Mouse (Mus musculus) left cerebral cortex, postnatal 4 days (tissue): Measurements from ENCODE around the gene Polr2e. TPM values are rescaled to one million over a fixed set of nuclear protein-coding genes. Genes with fewer than 3 reads are reported as not detected.

Experiments used
- DNase-seq: peaks from one replicate; pipeline ENCODE4 v3.0.0-alpha.2; 2022
- intact Hi-C: fragments of 180-260 bp; cut with DNase I; formaldehyde crosslinking; loops from one replicate; pipeline ENCODE4 v1.15.1; 2025
- total RNA-seq, 2 experiments: library from RNA; stranded (reverse); gene quantifications; 2 replicates each; pipeline ENCODE4 v1.2.3; 2021

The Polr2e gene
- total RNA-seq, 2 experiments from 2014 or later: 63.9 to 74.2 TPM

GRCm38 (mm10) chr10:80018739-80019297, 20.8 kb downstream of the Polr2e start:
- DNase-seq: no peak
- intact Hi-C loops: no loop called here

GRCm38 (mm10) chr10:80017771-80018170, 21.8 kb downstream of the Polr2e start:
- intact Hi-C loops: no loop called here
- DNase-seq: no peak

- intact Hi-C loops: no loop called here
- DNase-seq: no peak
These were observed 22.2 kb downstream of the Polr2e start for GRCm38 (mm10) chr10:80017361-80017760.

GRCm38 (mm10) chr10:80016931-80017330, 22.7 kb downstream of the Polr2e start:
- intact Hi-C loops: no loop called here
- DNase-seq: no peak

GRCm38 (mm10) chr10:80016511-80016910, 23.1 kb downstream of the Polr2e start, which contains the start of gene Arhgap45:
Arhgap45 (plus strand) TSS chr10:80016653.
- no peak for DNase-seq
- intact Hi-C loops: no loop called here

GRCm38 (mm10) chr10:80015583-80015982, 24.0 kb downstream of the Polr2e start:
- DNase-seq: no peak

GRCm38 (mm10) chr10:80014484-80015290, 24.9 kb downstream of the Polr2e start:
- DNase-seq: no peak
- intact Hi-C loops: no loop called here

More at GRCm38 (mm10) chr10:80015583-80015982, 24.0 kb downstream of the Polr2e start:
- intact Hi-C loops: no loop called here

- intact Hi-C loops: no loop called here
- DNase-seq: no peak
These were observed 26.0 kb downstream of the Polr2e start for GRCm38 (mm10) chr10:80013609-80014008.

GRCm38 (mm10) chr10:80011740-80012139, 27.9 kb downstream of the Polr2e start:
- intact Hi-C loops: no loop called here
- no peak for DNase-seq

- intact Hi-C loops: no loop called here
- no peak for DNase-seq
These were observed 35.3 kb downstream of the Polr2e start for GRCm38 (mm10) chr10:80004233-80004705.

- DNase-seq: no peak
- intact Hi-C loops: no loop called here
These were observed 36.0 kb downstream of the Polr2e start for GRCm38 (mm10) chr10:80003374-80004232.

GRCm38 (mm10) chr10:80002829-80003228, 36.8 kb downstream of the Polr2e start:
- intact Hi-C loops: no loop called here
- DNase-seq: no peak

- no peak for DNase-seq
- intact Hi-C loops: no loop called here
These were observed 37.6 kb downstream of the Polr2e start for GRCm38 (mm10) chr10:80001945-80002344.

GRCm38 (mm10) chr10:79997819-79998218, 41.8 kb downstream of the Polr2e start:
- DNase-seq: peak; percentile 85
- intact Hi-C loops: no loop called here

GRCm38 (mm10) chr10:79997034-79997760, 42.4 kb downstream of the Polr2e start:
- intact Hi-C loops: no loop called here
- peak; percentile 84 for DNase-seq

- DNase-seq: peak; percentile 99
- intact Hi-C loops: no loop called here
These were observed 43.1 kb downstream of the Polr2e start, which contains the start of gene Abca7 for GRCm38 (mm10) chr10:79996272-79997033. Abca7 (plus strand) TSS chr10:79996494.

GRCm38 (mm10) chr10:79995636-79996035, 44.0 kb downstream of the Polr2e start:
- intact Hi-C loops: no loop called here
- DNase-seq: no peak

- intact Hi-C loops: loop anchor here (5.0 kb wide), 1 partner anchor 43 kb away; the partner anchor contains the start of gene Polr2e
- peak; percentile 46 for DNase-seq
These were observed 45.0 kb downstream of the Polr2e start for GRCm38 (mm10) chr10:79994397-79995115.

GRCm38 (mm10) chr10:79991548-79991947, 48.0 kb downstream of the Polr2e start:
- intact Hi-C loops: loop anchor here (5.0 kb wide), 1 partner anchor 46 kb away; the partner anchor contains the start of gene Polr2e
- no peak for DNase-seq
